Mouse (Mus musculus): ENCODE data around the gene Ccdc87. TPM values are rescaled to one million over a fixed set of nuclear protein-coding genes. Genes with fewer than 3 reads are reported as not detected.
A peak's percentile ranks its signal among the peaks of the same experiment; 100 is the strongest.

Gene Ccdc87
- 0.37 and 0.52 TPM in 2 replicates for polyA plus RNA-seq (2015; fragmentation: Nextera tagmentation; extraction: Ambion mirVana)

DNA sequence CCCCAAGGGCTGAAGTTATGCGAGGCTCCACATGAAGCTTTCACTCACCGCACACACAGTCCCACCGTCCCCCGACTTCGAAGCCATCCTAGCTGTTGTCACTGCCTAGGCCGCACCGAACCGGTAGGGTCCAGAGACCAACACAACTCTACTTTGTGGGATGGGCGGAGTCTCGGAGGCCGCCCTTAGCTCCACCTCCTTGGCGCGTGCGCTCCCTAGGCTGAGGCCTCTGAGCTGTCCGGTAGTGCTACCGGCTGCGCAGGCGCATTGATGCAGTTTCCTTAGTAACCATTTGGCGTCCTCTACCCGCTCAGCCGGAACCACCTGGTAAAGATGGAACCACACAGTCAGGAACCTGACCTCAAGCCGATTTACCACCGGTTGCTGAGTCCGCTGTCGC is at the start of gene Ccdc87, which contains the start of gene Ccs:
Gene Ccdc87, plus strand, starts transcription at position 218 of the 400 bp plus-strand sequence.
Gene Ccs, minus strand, starts transcription at position 184 of the 400 bp plus-strand sequence.
- peaks cover 22% of the 10 kb centered on the region for H3K4me1 ChIP-seq
- peak within 1 kb of the TSS; percentile 52 for H3K9ac ChIP-seq (replicated peaks)
- peak within 1 kb of the TSS; percentile 60 for H3K4me3 ChIP-seq (replicated peaks)
- H3K9me3 ChIP-seq (replicated peaks): no peaks in the 10 kb centered on the region
- H3K4me2 ChIP-seq: peak within 1 kb of the TSS; percentile 97
- peaks cover 24% of the 10 kb centered on the region for H3K27me3 ChIP-seq (replicated peaks)
- WGBS: under 1% methylated on average over 25 of the region's 25 CpGs
- no peaks in the 10 kb centered on the region for H3K36me3 ChIP-seq
- no peak within 1 kb of the TSS; the same call in 1 of the 2 replicates for H3K27ac ChIP-seq (replicated peaks)
- ATAC-seq (ENCODE audit: low FRiP score): peak; percentile 99

GRCm38 (mm10) chr19:4793281-4793830 is 45.8 kb upstream of the Ccdc87 start:
- Histone ChIP-seq H3K27ac (replicated peaks) (peak overlapping the region; percentile 87), H3K4me2 (peak overlapping the region; percentile 92), H3K9me3 (replicated peaks) (no peaks in the 10 kb centered on the region), H3K4me3 (replicated peaks) (peak overlapping the region; percentile 81), H3K9ac (replicated peaks) (peak overlapping the region; percentile 73), H3K27me3 (replicated peaks) (no peaks in the 10 kb centered on the region), H3K36me3 (peaks cover 12% of the 10 kb centered on the region), H3K4me1 (peaks cover 52% of the 10 kb centered on the region)
- 2% methylated on average over 16 of the region's 16 CpGs for WGBS
- ATAC-seq (ENCODE audit: low FRiP score): peak; percentile 55

DNA sequence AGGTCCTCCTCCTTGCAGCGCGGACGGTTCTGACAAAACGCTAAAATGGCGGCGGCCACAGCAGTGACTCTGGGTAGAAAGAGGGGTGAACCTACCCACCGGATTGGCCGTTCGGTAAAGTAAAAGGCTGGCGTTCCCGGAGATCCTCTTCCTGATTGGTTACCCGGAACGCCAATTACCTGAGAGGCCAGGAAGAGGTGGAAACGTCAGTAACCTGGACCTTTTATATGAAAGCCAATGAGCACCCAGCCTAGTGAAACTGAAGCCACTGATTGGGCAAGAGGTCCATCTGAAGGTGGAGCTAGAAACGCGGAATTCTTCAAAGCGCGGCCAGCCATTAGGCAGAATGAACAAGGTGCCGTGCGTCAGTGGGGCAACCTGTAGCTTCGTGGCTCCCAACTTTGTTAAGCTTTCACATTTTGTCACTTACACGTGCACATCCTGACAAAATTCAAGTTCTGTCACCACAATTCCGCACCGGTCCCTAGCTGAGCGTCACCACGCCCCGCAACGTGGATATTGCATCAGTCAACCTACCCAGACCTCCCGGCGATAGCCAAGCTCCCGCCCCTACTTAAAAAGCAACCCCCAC is 45.2 kb upstream of the Ccdc87 start, which contains the start of gene Rbm4:
Gene Rbm4, minus strand, starts transcription at position 71 of the 592 bp plus-strand sequence.
- H3K27ac ChIP-seq (replicated peaks): peak within 1 kb of the TSS; percentile 87
- WGBS: under 1% methylated on average over 31 of the region's 31 CpGs
- H3K4me1 ChIP-seq: peaks cover 47% of the 10 kb centered on the region
- peak within 1 kb of the TSS; percentile 81 for H3K4me3 ChIP-seq (replicated peaks)
- H3K9me3 ChIP-seq (replicated peaks): no peaks in the 10 kb centered on the region
- peak; percentile 98 for ATAC-seq (ENCODE audit: low FRiP score)
- no peaks in the 10 kb centered on the region for H3K27me3 ChIP-seq (replicated peaks)
- peak within 1 kb of the TSS; percentile 73 for H3K9ac ChIP-seq (replicated peaks)
- peaks cover 17% of the 10 kb centered on the region for H3K36me3 ChIP-seq
- H3K4me2 ChIP-seq: peak within 1 kb of the TSS; percentile 92

- Histone ChIP-seq H3K9me3 (replicated peaks) (no peaks in the 10 kb centered on the region), H3K9ac (replicated peaks) (no peak overlapping the region), H3K4me3 (replicated peaks) (no peak overlapping the region), H3K4me1 (peaks cover 29% of the 10 kb centered on the region), H3K27ac (replicated peaks) (no peak overlapping the region), H3K27me3 (replicated peaks) (no peaks in the 10 kb centered on the region), H3K4me2 (no peak overlapping the region), H3K36me3 (peaks cover 31% of the 10 kb centered on the region)
- no peak for ATAC-seq (ENCODE audit: low FRiP score)
- 93% methylated on average over 1 of the region's 1 CpGs for WGBS
Observed at GRCm38 (mm10) chr19:4795929-4796328, 43.2 kb upstream of the Ccdc87 start.

DNA sequence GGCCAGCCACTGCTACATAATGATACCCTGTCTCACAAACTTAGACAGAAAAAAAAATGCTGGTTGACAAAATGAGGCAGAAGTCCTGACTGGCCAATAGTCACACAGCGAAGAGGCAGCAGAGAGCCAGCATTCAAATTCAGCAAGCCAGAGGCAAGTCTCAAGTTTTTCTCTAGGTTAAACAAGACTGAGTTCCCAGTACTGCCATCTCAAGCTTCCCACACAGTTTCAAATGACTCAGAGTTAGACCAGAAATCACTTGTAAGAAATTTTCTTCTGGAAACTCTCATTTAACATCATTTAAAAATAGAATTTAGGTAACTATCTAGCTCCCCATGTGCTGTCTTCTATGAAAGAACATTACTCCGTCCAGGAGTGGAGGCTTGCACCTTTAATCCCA is 41.3 kb upstream of the Ccdc87 start:
- no peak overlapping the region for H3K4me2 ChIP-seq
- 98% methylated on average over 2 of the region's 2 CpGs for WGBS
- ATAC-seq (ENCODE audit: low FRiP score): no peak
- no peak overlapping the region for H3K27ac ChIP-seq (replicated peaks)
- no peaks in the 10 kb centered on the region for H3K27me3 ChIP-seq (replicated peaks)
- H3K4me3 ChIP-seq (replicated peaks): no peak overlapping the region
- no peaks in the 10 kb centered on the region for H3K9me3 ChIP-seq (replicated peaks)
- H3K36me3 ChIP-seq: peaks cover 44% of the 10 kb centered on the region
- no peak overlapping the region for H3K9ac ChIP-seq (replicated peaks)
- H3K4me1 ChIP-seq: peaks cover 11% of the 10 kb centered on the region

GRCm38 (mm10) chr19:4799083-4799482 is 40.1 kb upstream of the Ccdc87 start:
- Histone ChIP-seq H3K9me3 (replicated peaks) (no peaks in the 10 kb centered on the region), H3K9ac (replicated peaks) (no peak overlapping the region), H3K36me3 (peaks cover 50% of the 10 kb centered on the region), H3K4me3 (replicated peaks) (no peak overlapping the region), H3K27ac (replicated peaks) (no peak overlapping the region), H3K4me1 (peaks cover 7% of the 10 kb centered on the region), H3K4me2 (no peak overlapping the region), H3K27me3 (replicated peaks) (no peaks in the 10 kb centered on the region)
- no peak for ATAC-seq (ENCODE audit: low FRiP score)
- WGBS: 93% methylated on average over 5 of the region's 5 CpGs

GRCm38 (mm10) chr19:4802691-4803091 is 36.5 kb upstream of the Ccdc87 start:
- H3K4me2 ChIP-seq: no peak overlapping the region
- no peaks in the 10 kb centered on the region for H3K9me3 ChIP-seq (replicated peaks)
- peaks cover 50% of the 10 kb centered on the region for H3K36me3 ChIP-seq
- ATAC-seq (ENCODE audit: low FRiP score): no peak
- 80% methylated on average over 7 of the region's 7 CpGs for WGBS
- H3K9ac ChIP-seq (replicated peaks): no peak overlapping the region
- no peak overlapping the region for H3K4me3 ChIP-seq (replicated peaks)
- H3K27ac ChIP-seq (replicated peaks): no peak overlapping the region
- peaks cover 2% of the 10 kb centered on the region; the same call in 1 of the 2 replicates for H3K4me1 ChIP-seq
- no peaks in the 10 kb centered on the region for H3K27me3 ChIP-seq (replicated peaks)

GRCm38 (mm10) chr19:4803283-4803682 is 35.9 kb upstream of the Ccdc87 start:
- peaks cover 50% of the 10 kb centered on the region for H3K36me3 ChIP-seq

DNA sequence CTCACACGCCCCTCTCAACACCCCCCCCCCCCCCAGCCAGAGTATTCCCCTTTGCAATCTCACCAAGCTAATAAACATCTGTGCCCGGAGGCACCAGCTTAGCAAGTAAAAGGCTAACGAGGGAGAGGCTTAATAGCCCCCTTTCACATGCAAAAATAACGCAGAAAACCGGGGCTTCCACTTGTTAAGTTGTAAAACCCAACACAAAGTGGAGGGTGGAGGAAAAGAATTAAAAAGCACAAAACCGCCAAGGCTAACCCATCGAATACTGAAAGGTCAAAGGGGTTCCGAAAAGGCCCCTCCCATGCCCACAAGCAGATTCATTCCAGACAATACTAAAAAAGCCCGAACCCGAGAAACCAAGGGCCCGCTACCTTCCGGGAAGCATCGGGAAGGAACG is 28.9 kb upstream of the Ccdc87 start:
- Histone ChIP-seq H3K4me3 (replicated peaks) (peak overlapping the region; percentile 87), H3K4me1 (peaks cover 31% of the 10 kb centered on the region), H3K4me2 (peak overlapping the region; percentile 85), H3K27ac (replicated peaks) (peak overlapping the region; percentile 94), H3K36me3 (no peaks in the 10 kb centered on the region), H3K9ac (replicated peaks) (peak overlapping the region; percentile 79), H3K9me3 (replicated peaks) (no peaks in the 10 kb centered on the region), H3K27me3 (replicated peaks) (no peaks in the 10 kb centered on the region)
- no peak for ATAC-seq (ENCODE audit: low FRiP score)
- 0% methylated on average over 14 of the region's 14 CpGs for WGBS

More at GRCm38 (mm10) chr19:4803283-4803682, 35.9 kb upstream of the Ccdc87 start:
- H3K9ac ChIP-seq (replicated peaks): no peak overlapping the region
- no peak for ATAC-seq (ENCODE audit: low FRiP score)
- no peaks in the 10 kb centered on the region for H3K27me3 ChIP-seq (replicated peaks)
- H3K27ac ChIP-seq (replicated peaks): no peak overlapping the region
- no peak overlapping the region for H3K4me2 ChIP-seq
- H3K9me3 ChIP-seq (replicated peaks): no peaks in the 10 kb centered on the region
- H3K4me1 ChIP-seq: peaks cover 7% of the 10 kb centered on the region
- WGBS: 82% methylated on average over 10 of the region's 10 CpGs
- H3K4me3 ChIP-seq (replicated peaks): no peak overlapping the region

DNA sequence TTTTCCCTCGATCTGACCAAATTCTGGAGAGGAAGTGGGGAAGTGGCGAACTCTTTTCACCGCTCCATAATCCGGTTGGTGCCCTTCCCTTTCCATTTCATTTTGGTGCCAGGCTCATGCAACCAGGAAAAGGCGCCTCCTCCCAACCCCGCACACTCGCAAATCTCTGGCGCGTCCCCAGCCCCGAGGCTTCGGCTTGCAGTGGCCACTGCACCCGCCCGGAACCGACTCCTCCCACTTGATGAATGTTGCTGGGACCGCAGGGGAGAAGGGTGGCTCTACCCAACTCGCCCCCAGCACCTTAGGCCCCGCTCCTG is 28.5 kb upstream of the Ccdc87 start:
- H3K9ac ChIP-seq (replicated peaks): peak overlapping the region; percentile 79
- 0% methylated on average over 17 of the region's 17 CpGs for WGBS
- no peaks in the 10 kb centered on the region for H3K36me3 ChIP-seq
- peak overlapping the region; percentile 87 for H3K4me3 ChIP-seq (replicated peaks)
- peak overlapping the region; percentile 94 for H3K27ac ChIP-seq (replicated peaks)
- no peaks in the 10 kb centered on the region for H3K27me3 ChIP-seq (replicated peaks)
- H3K4me1 ChIP-seq: peaks cover 31% of the 10 kb centered on the region
- H3K4me2 ChIP-seq: peak overlapping the region; percentile 85
- H3K9me3 ChIP-seq (replicated peaks): no peaks in the 10 kb centered on the region
- ATAC-seq (ENCODE audit: low FRiP score): no peak

DNA sequence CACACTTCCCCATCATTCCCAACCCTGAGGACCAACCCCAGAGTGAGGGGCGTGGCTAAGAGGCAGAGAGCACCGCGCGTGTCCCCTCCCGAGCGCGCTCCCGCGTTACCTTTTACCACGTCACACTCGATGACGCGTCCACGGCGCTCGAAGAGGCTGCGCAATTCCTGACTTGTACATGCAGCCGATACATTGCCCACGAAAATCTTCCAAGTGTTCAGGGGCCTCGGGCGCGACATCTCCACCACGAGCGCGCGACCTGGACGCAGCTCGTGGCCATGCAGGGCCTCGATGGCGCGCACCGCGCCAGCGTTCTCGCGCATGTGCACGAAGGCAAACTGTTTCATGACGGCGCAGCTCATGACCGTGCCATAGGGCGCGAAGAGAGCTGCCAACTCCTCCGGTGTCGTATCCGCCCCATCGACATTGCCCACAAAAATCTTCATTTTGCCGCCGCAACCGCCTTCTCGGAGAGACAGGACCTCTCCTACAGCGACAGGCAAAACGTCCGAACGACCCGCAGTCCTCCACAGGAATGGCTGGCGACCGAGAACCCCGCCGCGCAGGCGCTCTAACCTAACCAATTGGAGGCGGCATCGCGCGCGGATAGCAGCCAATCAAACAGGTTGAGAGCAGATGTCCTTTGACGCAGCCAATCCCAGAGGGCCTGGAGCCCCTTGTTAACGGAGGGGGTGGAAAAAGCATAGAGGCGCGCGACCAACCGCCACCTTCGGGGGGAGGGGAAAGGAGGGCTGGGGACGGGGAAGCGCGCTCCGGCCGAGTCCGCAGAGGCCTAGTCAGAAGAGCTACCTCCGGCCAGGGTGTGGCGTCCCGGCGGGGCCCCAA is 27.9 kb upstream of the Ccdc87 start, which contains the start of the genes Gm21992 and Rbm14:
Gene Gm21992, minus strand, starts transcription at position 550 of the 846 bp plus-strand sequence.
Gene Rbm14, minus strand, starts transcription at position 572 of the 846 bp plus-strand sequence.
- H3K4me2 ChIP-seq: peak within 1 kb of the TSS; percentile 85

More for the DNA sequence above, 27.9 kb upstream of the Ccdc87 start, which contains the start of the genes Gm21992 and Rbm14:
- peak within 1 kb of the TSS; percentile 85 for H3K9ac ChIP-seq (replicated peaks)
- H3K4me1 ChIP-seq: peaks cover 31% of the 10 kb centered on the region
- H3K9me3 ChIP-seq (replicated peaks): no peaks in the 10 kb centered on the region
- H3K27ac ChIP-seq (replicated peaks): peak within 1 kb of the TSS; percentile 94
- peak within 1 kb of the TSS; percentile 87 for H3K4me3 ChIP-seq (replicated peaks)
- H3K36me3 ChIP-seq: no peaks in the 10 kb centered on the region
- under 1% methylated on average over 83 of the region's 83 CpGs for WGBS
- H3K27me3 ChIP-seq (replicated peaks): no peaks in the 10 kb centered on the region
- ATAC-seq (ENCODE audit: low FRiP score): peak; percentile 98

Measured in neural tube, embryonic 15.5 days (tissue).